Mouse (Mus musculus) G1E (cell line): Measurements from ENCODE around the gene Rab38.

Source experiments
- CTCF ChIP-seq: IDR thresholded peaks from 2 replicates; pipeline ENCODE4 v1.5.1; 2012; ENCODE audit warnings: low read depth, low read length, inconsistent platforms, mixed read lengths
- GATA1 ChIP-seq: IDR thresholded peaks from 2 replicates; pipeline ENCODE4 v1.6.1; 2012; ENCODE audit warnings: borderline replicate concordance, low read length, inconsistent platforms, mixed read lengths
- GATA2 ChIP-seq: IDR thresholded peaks from 2 replicates; pipeline ENCODE4 v1.6.1; 2012; ENCODE audit warnings: low read depth, low read length, inconsistent platforms, borderline replicate concordance
- POLR2AphosphoS5 ChIP-seq: IDR thresholded peaks from 2 replicates; pipeline ENCODE4 v1.6.1; 2012; ENCODE audit warnings: low read depth, low read length, inconsistent platforms; ENCODE audit not compliant: insufficient replicate concordance
- TAL1 ChIP-seq: conservative IDR thresholded peaks from 2 replicates; pipeline ENCODE4 v1.6.1; 2012; ENCODE audit warnings: low read depth, low read length, inconsistent platforms, mixed read lengths

- TF ChIP-seq GATA2, result no peak
- TF ChIP-seq CTCF, result no peak
- no peak for TF ChIP-seq GATA1
- TF ChIP-seq TAL1, result no peak
- TF ChIP-seq POLR2AphosphoS5, result no peak
Measured at GRCm38 (mm10) chr7:88522481-88522880, 92.4 kb downstream of the Rab38 start.
